Mouse (Mus musculus) heart, adult 9 months (tissue): ENCODE results near the gene Fsd1l.
A peak's percentile ranks its signal among the peaks of the same experiment; 100 is the strongest.
"Not testable (repeated sequence)": the region's sequence is repeated elsewhere in the genome, so short reads cannot be mapped to it uniquely, and the experiment has no call there.

Experiments used
- DNase-seq, 2 experiments: peaks; one replicate each; pipeline ENCODE4 v3.0.0; 2022; ENCODE audit warnings: low spot score in 2 of 2

Gene Fsd1l

DNA sequence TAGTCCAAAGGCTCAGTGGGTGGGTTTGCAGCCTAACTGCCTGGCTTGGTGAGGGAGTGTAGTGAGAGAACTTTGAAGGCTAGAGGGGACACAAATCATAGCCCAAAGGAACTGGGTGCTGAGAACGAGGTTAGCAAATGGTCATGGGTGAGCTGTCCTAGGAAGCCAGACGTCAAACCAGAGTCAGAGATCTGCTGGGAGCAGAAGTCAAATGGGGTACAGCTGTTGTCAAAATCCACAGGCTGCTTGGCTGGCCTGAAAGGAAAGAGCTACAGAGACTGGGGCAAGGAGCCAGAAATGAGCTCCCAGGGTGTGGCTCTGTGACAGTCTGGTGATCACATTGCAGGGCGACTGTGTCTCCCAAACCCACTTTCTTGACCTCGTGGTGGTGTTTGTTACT lies 2.3 kb upstream of the Fsd1l start:
- DNase-seq = peak; percentile 80 to 83

DNA sequence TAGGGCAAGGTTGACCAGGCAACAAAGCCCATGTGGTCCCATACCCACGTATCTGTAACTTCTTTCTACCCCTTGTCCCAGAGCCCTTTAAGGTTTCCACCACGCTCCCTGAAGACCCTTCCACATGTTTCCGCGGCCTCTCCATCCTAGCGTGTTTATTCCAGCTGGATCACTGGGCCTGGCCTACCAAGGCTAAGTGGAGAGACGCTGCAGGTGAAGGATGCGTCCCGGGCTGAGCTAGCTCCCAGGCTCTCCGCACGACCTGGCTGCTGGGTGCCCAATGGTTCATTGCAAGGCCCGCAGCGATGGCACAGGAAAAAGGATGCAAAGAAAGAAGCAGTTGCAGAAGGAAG lies 332 bp upstream of the Fsd1l start:
- no peak for DNase-seq

- no peak for DNase-seq
These were observed 709 bp downstream of the Fsd1l start for GRCm38 (mm10) chr4:53632011-53632349.

DNA sequence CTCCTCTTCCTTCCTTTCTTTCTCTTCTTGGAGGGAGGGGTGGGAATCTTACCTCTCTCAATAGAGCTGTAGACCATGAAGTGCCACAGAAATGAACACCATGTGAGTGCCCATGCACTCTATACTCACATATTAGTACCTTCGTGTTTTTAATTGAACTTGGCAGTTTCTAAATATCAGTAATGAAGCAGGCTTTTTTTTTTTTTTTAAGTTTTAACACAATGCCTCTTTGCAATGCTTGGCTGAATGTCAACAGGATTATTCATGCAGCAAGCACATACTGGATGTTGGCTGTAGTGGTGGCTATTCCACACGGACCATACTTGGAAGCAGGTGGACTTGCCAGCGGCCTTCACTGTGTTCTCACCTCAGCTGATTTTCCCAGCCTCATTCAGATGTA lies 4.1 kb downstream of the Fsd1l start:
- no peak for DNase-seq

GRCm38 (mm10) chr4:53637269-53637909 lies 6.1 kb downstream of the Fsd1l start:
- no peak for DNase-seq

- DNase-seq = peak; percentile 78 to 82
These were observed 7.4 kb downstream of the Fsd1l start for GRCm38 (mm10) chr4:53638549-53639123.

GRCm38 (mm10) chr4:53658029-53658428 lies 26.8 kb downstream of the Fsd1l start:
- no peak for DNase-seq

- no peak for DNase-seq
These were observed 29.4 kb downstream of the Fsd1l start for GRCm38 (mm10) chr4:53660711-53661110.

GRCm38 (mm10) chr4:53682092-53682491 lies 50.8 kb downstream of the Fsd1l start:
- no peak for DNase-seq

GRCm38 (mm10) chr4:53688965-53689364 lies 57.7 kb downstream of the Fsd1l start:
- DNase-seq = no peak

DNA sequence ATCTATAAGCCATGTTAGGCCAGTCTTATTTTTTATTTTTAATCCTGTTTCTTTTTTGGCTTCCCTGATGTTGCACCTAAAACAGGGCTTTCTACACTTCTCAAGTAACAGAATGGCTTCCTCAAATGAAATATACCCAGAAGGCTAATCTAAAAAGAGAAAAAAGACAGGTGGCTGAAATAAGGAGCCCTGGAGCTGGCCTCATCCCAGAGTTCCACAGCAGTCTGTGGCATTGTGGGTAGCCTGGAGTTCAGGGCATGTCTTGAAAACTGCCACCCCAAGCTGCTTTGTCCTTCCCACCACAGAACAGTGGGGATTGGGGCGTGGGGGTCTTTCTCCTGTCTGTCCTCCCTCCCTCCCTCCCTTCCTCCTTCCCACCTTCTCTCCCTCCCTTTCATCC lies 60.1 kb downstream of the Fsd1l start:
- no peak for DNase-seq

DNA sequence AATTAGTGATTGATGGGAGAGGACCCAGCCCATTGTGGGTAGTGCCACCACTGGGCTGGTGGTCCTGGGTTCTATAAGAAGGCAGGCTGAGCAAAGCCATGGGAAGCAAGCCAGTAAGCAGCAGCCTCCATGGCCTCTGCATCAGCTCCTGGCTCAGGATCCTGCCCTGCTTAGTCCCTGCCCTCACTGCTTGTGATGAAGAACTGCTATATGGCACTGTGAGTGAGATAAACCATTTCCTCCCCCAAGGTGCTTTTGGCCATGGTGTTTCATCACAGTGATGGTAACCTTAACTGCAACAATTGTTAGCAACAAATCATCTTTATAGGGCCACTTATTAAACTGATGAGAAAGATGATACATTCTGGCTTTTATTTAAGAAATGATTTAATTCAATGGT lies 77.9 kb downstream of the Fsd1l start:
- DNase-seq = not testable (repeated sequence)

DNA sequence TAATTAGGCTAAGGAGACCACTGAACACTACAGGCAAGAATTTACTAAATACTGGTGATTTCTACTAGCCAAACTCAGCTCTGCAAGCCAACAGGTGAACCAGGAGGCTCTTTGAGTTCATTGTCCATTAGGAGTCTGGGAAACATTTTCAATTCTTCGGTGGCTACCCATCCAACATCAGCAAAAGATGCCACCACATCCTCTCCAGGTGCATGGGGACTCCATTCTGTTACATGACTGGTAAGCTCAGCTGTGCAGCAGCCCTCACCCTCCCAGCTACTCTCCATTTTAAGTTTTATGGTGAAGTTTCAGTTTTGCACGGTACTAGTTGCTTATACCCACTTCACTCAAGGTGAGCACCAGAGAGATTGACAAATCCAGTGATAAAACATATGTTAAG lies 78.8 kb downstream of the Fsd1l start:
- DNase-seq = no peak

DNA sequence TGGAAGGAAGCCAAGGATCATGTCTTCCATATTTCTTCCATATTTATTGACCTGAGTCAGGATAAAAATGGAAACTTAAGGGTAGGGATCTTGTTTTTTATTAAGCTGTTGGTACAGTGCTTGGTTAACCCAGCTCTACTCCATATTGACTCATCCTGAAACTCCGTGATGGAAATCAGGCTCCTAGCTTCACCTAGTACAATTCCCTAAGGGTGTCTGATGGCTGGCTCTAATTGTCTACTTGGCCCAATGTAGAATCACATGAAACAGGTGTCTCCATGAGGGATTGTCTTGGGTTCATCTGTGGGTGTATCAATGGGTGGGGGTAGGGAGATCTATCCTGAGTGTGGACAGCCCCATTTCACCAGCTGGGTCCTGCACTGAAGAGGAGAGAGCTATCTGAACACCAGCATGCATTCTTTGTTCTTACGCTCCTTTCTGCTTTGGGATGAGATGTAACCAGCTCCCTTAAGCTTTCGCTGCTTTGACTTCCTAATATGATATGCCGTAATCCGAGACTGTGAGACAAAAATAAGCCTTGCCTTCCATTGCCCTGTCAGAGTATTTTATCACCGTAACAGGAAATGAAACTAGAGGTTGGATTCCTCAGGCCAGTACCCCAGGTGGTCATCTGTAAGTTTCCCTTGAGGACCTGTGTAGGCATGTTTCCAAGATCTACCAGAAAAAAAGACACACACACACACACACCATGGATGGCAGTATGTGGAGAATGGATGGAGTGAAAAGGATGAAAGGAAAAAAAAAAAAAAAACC lies 79.5 kb downstream of the Fsd1l start:
- DNase-seq = no peak

- DNase-seq = no peak
These were observed 82.4 kb downstream of the Fsd1l start, which contains the start of gene Fktn for GRCm38 (mm10) chr4:53713704-53714050. Fktn (plus strand) TSS chr4:53713998.

- DNase-seq = peak; percentile 83 to 91
These were observed 83.0 kb downstream of the Fsd1l start for GRCm38 (mm10) chr4:53714051-53714814.

DNA sequence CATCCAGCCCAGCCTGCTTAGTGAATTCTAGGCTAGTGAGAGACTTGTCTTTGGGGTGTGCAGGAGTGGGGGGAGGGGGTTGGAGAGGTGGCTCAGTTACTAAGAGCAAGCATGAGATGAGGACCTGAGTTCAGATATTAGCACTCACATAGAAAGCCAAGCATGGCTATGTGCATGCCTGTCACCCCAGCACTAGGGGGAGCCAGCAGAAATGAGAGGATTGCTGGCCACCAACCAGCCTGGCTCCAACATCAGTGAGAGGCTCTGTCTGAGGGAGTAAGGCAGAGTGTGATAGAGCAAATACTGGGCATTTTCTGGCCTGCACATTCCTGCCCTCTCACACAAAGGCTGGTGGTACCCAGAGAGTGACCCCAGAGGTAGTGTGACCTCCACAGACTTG lies 84.7 kb downstream of the Fsd1l start:
- DNase-seq = no peak

- no peak for DNase-seq
These were observed 86.3 kb downstream of the Fsd1l start for GRCm38 (mm10) chr4:53717546-53717945.

GRCm38 (mm10) chr4:53718261-53718660 lies 87.0 kb downstream of the Fsd1l start:
- DNase-seq = peak in 1 of 2 experiments; percentile 21

GRCm38 (mm10) chr4:53722506-53722905 lies 91.2 kb downstream of the Fsd1l start:
- DNase-seq = no peak

GRCm38 (mm10) chr4:53726100-53726499 lies 94.8 kb downstream of the Fsd1l start:
- DNase-seq = not testable (repeated sequence)

GRCm38 (mm10) chr4:53728121-53728520 lies 96.8 kb downstream of the Fsd1l start:
- no peak for DNase-seq
